Mouse (Mus musculus) neural tube, embryonic 15.5 days (tissue): Measurements from ENCODE around the gene Klc1. TPM values are rescaled to one million over a fixed set of nuclear protein-coding genes. Genes with fewer than 3 reads are reported as not detected.
A peak's percentile ranks its signal among the peaks of the same experiment; 100 is the strongest.
"Not testable (repeated sequence)": the region's sequence is repeated elsewhere in the genome, so short reads cannot be mapped to it uniquely, and the experiment has no call there.

Source experiments
- ATAC-seq: fragments of 200-750 bp; cut with Nextera tagmentation; 2 replicates; pipeline ENCODE4 v1.8.0; 2017; ENCODE audit warnings: mild to moderate bottlenecking, moderate TSS enrichment, moderate library complexity; ENCODE audit not compliant: low FRiP score
- H3K27ac ChIP-seq: fragments of 300-500 bp; sonication (generic); replicated peaks from 2 replicates; pipeline ENCODE4 v1.5.1; 2015; ENCODE audit warnings: mild to moderate bottlenecking, inconsistent platforms
- H3K27me3 ChIP-seq: fragments of 300-500 bp; sonication (generic); replicated peaks from 2 replicates; pipeline ENCODE4 v1.6.1; 2015; ENCODE audit warnings: inconsistent platforms
- H3K36me3 ChIP-seq: fragments of 300-500 bp; sonication (generic); 2 replicates; pipeline ENCODE4 v1.6.1; 2015; ENCODE audit warnings: inconsistent platforms
- H3K4me1 ChIP-seq: fragments of 300-500 bp; sonication (generic); 2 replicates; pipeline ENCODE4 v1.6.1; 2015; ENCODE audit warnings: inconsistent platforms
- H3K4me2 ChIP-seq: fragments of 300-500 bp; sonication (generic); 2 replicates; pipeline ENCODE4 v1.6.1; 2015; ENCODE audit warnings: inconsistent platforms, mild to moderate bottlenecking, moderate library complexity
- H3K4me3 ChIP-seq: fragments of 300-500 bp; sonication (generic); replicated peaks from 2 replicates; pipeline ENCODE4 v1.5.1; 2015; ENCODE audit warnings: mild to moderate bottlenecking, inconsistent platforms
- H3K9ac ChIP-seq: fragments of 300-500 bp; sonication (generic); replicated peaks from 2 replicates; pipeline ENCODE4 v1.6.1; 2015; ENCODE audit warnings: mild to moderate bottlenecking, inconsistent platforms
- H3K9me3 ChIP-seq: fragments of 300-500 bp; sonication (generic); replicated peaks from 2 replicates; pipeline ENCODE4 v1.6.1; 2016; ENCODE audit warnings: inconsistent platforms
- WGBS: fragments of 180-500 bp; shearing (Covaris S2); methylation state at CpG from one replicate; pipeline ENCODE4 v1.1.7; 2015; ENCODE audit warnings: mixed read lengths; 5-methylcytosine and 5-hydroxymethylcytosine counted together
- polyA plus RNA-seq: library from polyadenylated mRNA; unstranded; fragments of >200 nt; fragmentation: Nextera tagmentation; extraction: Ambion mirVana; gene quantifications from 2 replicates; pipeline ENCODE4 v1.2.1, GENCODE M21; 2015

Klc1 gene
- 504 and 568 TPM in 2 replicates for polyA plus RNA-seq

DNA sequence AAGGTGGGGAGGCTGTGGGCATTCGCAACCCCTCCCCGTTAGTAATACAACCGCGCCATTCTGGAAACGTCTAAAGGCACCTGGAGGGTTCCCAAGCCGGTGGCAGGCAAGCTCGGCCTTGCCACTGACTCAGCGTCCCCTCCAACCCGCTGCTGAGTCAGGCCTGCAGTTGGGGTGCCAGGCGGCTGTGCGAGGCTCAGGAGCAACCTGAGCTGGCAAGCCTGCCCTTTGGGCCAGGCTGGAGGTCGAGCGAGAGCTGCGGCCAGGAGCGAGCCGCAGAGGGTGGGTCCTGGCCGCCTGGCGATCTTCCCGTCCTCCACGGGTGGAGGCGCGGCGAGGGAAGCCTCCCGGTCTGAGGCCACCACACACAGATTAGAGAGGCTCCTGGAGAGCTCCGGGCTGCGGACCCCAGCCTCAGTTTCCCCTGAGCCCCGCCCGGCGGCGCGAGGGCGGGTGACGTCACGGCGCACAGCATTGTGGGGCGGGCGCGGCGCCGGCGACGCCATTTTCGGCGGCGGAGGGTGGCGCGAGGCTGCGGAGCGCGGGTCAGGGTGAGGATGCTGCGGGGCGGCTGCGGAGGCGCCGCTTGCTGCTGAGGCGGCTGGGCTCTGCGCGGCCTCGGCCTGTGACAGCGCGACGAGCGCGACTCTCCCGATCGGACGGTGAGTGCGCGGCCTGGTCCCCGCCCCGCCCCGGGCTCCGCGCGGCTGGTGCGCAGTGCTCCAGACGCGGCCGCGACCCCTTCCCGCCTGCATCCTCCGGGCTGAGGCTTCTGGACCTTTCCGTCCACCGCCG lies at the start of gene Klc1:
TSS of gene Klc1 (plus strand) at position 469 of the 795 bp plus-strand sequence.
- peak; percentile 92 for ATAC-seq
- no peaks in the 10 kb centered on the region for H3K27me3 ChIP-seq
- H3K4me2 ChIP-seq: peak within 1 kb of the TSS; percentile 81
- H3K9me3 ChIP-seq: no peaks in the 10 kb centered on the region
- under 1% methylated on average over 82 of the region's 85 CpGs for WGBS
- peak within 1 kb of the TSS; percentile 90 for H3K27ac ChIP-seq
- H3K36me3 ChIP-seq: no peaks in the 10 kb centered on the region
- peaks cover 48% of the 10 kb centered on the region for H3K4me1 ChIP-seq
- H3K9ac ChIP-seq: peak within 1 kb of the TSS; percentile 81
- H3K4me3 ChIP-seq: peak within 1 kb of the TSS; percentile 90

DNA sequence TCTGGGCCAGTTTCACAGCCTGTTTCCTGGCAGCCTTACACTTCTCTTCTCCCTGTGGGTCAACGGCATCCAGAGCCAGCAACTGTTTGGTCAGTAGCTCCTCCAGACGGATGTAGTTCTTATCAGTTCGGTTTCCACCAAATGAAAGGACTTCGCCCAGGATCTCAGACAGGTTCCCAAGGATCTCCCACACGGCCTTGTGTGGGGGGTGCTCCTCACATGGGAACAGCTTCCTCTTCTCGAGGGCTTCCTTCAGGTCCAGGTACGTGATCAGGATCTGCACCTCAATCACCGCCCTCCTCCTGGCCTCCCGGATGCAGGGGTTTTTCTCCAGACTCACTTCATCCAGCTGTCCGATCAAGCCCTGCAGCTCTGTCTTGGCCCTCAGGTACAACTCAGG lies 48.6 kb upstream of the Klc1 start:
- Histone ChIP-seq H3K4me3 (no peak overlapping the region), H3K36me3 (peaks cover 33% of the 10 kb centered on the region), H3K27me3 (no peaks in the 10 kb centered on the region), H3K27ac (no peak overlapping the region), H3K4me2 (no peak overlapping the region), H3K9ac (no peak overlapping the region), H3K4me1 (peaks cover 29% of the 10 kb centered on the region), H3K9me3 (no peaks in the 10 kb centered on the region)
- WGBS: 95% methylated on average over 10 of the region's 10 CpGs
- no peak for ATAC-seq

DNA sequence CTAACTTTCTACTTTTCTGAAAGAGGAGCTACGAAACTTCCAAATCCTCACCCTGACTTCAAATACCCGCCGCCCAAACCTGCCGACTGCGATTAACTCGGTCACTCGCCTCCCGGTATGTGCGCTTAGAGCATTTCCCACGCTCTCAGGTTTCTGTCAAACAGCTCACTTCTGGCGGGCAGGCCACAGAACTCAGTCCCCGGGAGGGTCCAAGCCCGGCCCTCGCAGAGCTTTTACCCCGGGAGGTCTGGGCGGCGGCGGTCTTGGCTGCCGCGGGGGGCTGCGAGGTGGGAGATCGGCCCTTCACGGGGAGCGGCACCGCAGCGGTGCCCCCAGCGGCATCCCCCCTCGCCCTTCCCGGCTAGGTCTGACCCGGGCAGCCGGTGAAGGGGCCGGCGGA lies 46.2 kb upstream of the Klc1 start:
- no peaks in the 10 kb centered on the region for H3K27me3 ChIP-seq
- H3K4me1 ChIP-seq: peaks cover 27% of the 10 kb centered on the region
- H3K9ac ChIP-seq: peak overlapping the region; percentile 92
- 1% methylated on average over 32 of the region's 33 CpGs for WGBS
- peak; percentile 18 for ATAC-seq
- H3K36me3 ChIP-seq: peaks cover 34% of the 10 kb centered on the region
- H3K27ac ChIP-seq: peak overlapping the region; percentile 88
- H3K4me2 ChIP-seq: peak overlapping the region; percentile 80
- H3K4me3 ChIP-seq: peak overlapping the region; percentile 91
- no peaks in the 10 kb centered on the region for H3K9me3 ChIP-seq

DNA sequence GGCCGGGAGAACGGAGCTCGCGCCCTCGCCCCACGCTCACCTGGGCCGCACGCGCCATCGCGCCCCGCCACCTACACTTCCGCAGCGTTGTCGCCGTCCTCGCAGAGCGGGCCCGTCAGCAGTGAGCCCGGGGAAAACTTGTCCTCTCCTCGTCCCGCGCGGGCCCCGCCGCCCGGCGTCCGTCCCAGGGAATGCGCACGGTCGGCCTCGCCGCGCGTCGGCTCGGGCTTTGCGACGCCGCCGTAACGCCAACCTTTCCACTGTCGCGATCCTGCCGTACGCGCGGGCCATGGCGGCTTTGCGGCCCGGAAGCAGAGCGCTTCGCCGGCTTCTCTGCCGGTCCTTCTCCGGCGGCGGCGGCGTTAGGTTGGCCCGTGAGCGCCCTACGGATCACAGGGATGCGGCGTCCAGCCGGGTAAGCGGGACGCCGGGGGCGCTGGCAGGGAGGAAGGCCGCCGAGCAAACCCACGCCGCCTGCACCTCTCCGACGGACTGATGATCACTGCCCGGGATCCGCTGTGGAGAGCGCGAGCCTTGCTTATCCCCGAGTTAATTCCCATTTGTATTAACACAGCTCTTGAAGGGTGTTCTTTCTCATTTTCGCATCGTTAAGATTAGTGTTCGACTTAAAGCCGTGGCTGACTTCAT lies 45.5 kb upstream of the Klc1 start, which contains the start of the genes Bag5 and Apopt1:
TSS of gene Bag5 (minus strand) at position 254 of the 648 bp plus-strand sequence.
TSS of gene Apopt1 (plus strand) at position 258 of the 648 bp plus-strand sequence.
- Histone ChIP-seq H3K4me3 (peak within 1 kb of the TSS; percentile 91), H3K4me1 (peaks cover 27% of the 10 kb centered on the region), H3K9ac (peak within 1 kb of the TSS; percentile 92), H3K27me3 (no peaks in the 10 kb centered on the region), H3K36me3 (peaks cover 30% of the 10 kb centered on the region), H3K9me3 (no peaks in the 10 kb centered on the region), H3K4me2 (peak within 1 kb of the TSS; percentile 80), H3K27ac (peak within 1 kb of the TSS; percentile 88)
- WGBS: under 1% methylated on average over 83 of the region's 86 CpGs
- ATAC-seq: peak; percentile 96

DNA sequence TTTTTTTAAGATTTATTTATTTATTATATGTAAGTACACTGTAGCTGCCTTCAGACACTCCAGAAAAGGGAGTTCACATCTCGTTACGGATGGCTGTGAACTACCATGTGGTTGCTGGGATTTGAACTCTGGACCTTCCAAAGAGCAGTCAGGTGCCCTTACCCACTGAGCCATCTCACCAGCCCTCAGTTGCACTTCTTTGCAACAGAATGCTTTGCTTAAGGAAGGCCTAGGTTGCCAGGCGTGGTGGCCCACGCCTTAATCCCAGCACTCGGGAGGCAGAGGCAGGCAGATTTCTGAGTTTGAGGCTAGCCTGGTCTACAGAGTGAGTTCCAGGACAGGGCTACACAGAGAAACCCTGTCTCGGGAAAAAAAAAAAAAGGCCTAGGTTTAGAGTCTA lies 44.8 kb upstream of the Klc1 start:
- H3K27me3 ChIP-seq, H3K9me3 ChIP-seq, H3K27ac ChIP-seq, ATAC-seq: not testable (repeated sequence)
- Histone ChIP-seq H3K4me2 (peak overlapping the region; percentile 80), H3K4me1 (peaks cover 32% of the 10 kb centered on the region), H3K4me3 (peak overlapping the region; percentile 91), H3K36me3 (peaks cover 25% of the 10 kb centered on the region), H3K9ac (peak overlapping the region; percentile 92; the same call in 1 of the 2 replicates)
- WGBS: 80% methylated on average over 6 of the region's 6 CpGs

DNA sequence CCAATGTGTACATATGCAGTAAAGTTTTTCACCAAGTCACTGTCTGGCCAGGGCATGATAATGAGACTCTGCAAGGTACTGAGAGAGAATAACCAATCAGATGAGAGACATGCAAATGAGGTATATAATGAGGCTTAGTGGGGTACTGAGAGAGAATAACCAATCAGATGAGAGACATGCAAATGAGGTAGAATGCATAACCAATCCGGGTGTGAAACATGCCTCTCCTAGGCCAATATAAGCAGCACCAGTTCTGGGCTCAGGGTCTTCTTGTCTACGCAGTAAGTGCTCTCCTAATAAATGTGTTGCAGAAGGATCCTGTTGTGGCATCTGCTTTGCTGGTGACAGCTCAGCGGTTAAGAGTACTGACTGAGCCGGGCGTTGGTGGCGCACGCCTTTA lies 42.1 kb upstream of the Klc1 start:
- no peak overlapping the region for H3K4me2 ChIP-seq
- no peaks in the 10 kb centered on the region for H3K27me3 ChIP-seq
- no peak overlapping the region for H3K27ac ChIP-seq
- H3K9me3 ChIP-seq: no peaks in the 10 kb centered on the region
- H3K9ac ChIP-seq: no peak overlapping the region
- H3K36me3 ChIP-seq: 0 out of 2 replicates have a peak, but pooled peaks cover 4% of the 10 kb centered on the region
- no peak overlapping the region for H3K4me3 ChIP-seq
- H3K4me1 ChIP-seq: peaks cover 30% of the 10 kb centered on the region
- 98% methylated on average over 7 of the region's 7 CpGs for WGBS
- no peak for ATAC-seq

- ATAC-seq: no peak; the same call in 1 of the 2 replicates
- H3K36me3 ChIP-seq: peaks cover 4% of the 10 kb centered on the region
- H3K4me2 ChIP-seq: no peak overlapping the region
- WGBS: 40% methylated on average over 8 of the region's 8 CpGs
- H3K9me3 ChIP-seq: no peaks in the 10 kb centered on the region
- H3K4me3 ChIP-seq: no peak overlapping the region
- H3K27me3 ChIP-seq: no peaks in the 10 kb centered on the region
- peaks cover 20% of the 10 kb centered on the region for H3K4me1 ChIP-seq
- no peak overlapping the region for H3K9ac ChIP-seq
- peak overlapping the region; percentile 29 for H3K27ac ChIP-seq
Measured at GRCm38 (mm10) chr12:111718656-111719055, 40.0 kb upstream of the Klc1 start.

GRCm38 (mm10) chr12:111720222-111720621 lies 38.4 kb upstream of the Klc1 start:
- Histone ChIP-seq H3K4me3 (no peak overlapping the region), H3K9me3 (no peaks in the 10 kb centered on the region), H3K4me1 (peaks cover 5% of the 10 kb centered on the region; the same call in 1 of the 2 replicates), H3K9ac (no peak overlapping the region), H3K27ac (no peak overlapping the region), H3K36me3 (peaks cover 10% of the 10 kb centered on the region), H3K4me2 (no peak overlapping the region), H3K27me3 (no peaks in the 10 kb centered on the region)
- 92% methylated on average over 4 of the region's 4 CpGs for WGBS
- no peak for ATAC-seq

DNA sequence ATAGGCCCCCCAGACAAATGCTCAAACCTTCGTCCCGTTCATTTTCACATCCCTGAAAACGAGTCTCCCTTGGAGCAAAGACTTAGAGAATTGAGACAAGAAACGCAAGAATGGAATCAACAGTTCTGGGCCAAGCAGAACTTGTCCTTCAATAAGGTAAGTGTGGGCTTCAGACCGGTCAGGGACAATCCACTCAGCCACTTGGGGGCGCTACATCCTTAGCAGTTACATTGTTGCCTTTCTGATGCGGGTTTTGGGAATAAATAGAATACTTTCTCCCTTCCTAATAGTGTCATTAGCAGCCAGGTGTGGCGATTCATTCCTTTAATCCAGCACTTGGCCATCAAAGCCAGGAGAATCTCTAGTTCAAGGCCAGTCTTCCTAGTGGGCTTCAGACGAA lies 36.0 kb upstream of the Klc1 start:
- 75% methylated on average over 9 of the region's 9 CpGs for WGBS
- peaks cover 23% of the 10 kb centered on the region for H3K36me3 ChIP-seq
- no peak for ATAC-seq
- no peak overlapping the region for H3K4me3 ChIP-seq
- no peaks in the 10 kb centered on the region for H3K9me3 ChIP-seq
- H3K9ac ChIP-seq: no peak overlapping the region
- peaks cover 5% of the 10 kb centered on the region; the same call in 1 of the 2 replicates for H3K4me1 ChIP-seq
- H3K4me2 ChIP-seq: no peak overlapping the region
- no peak overlapping the region for H3K27ac ChIP-seq
- H3K27me3 ChIP-seq: no peaks in the 10 kb centered on the region

- Histone ChIP-seq H3K4me1 (no peaks in the 10 kb centered on the region), H3K36me3 (peaks cover 29% of the 10 kb centered on the region), H3K4me3 (no peak overlapping the region), H3K27ac (peak overlapping the region; percentile 18; the same call in 1 of the 2 replicates), H3K9ac (no peak overlapping the region), H3K27me3 (no peaks in the 10 kb centered on the region), H3K4me2 (no peak overlapping the region), H3K9me3 (no peaks in the 10 kb centered on the region)
- ATAC-seq: no peak
- 64% methylated on average over 6 of the region's 6 CpGs for WGBS
Measured at GRCm38 (mm10) chr12:111724638-111725337, 33.9 kb upstream of the Klc1 start.

GRCm38 (mm10) chr12:111725338-111726121 lies 33.1 kb upstream of the Klc1 start:
- Histone ChIP-seq H3K4me2 (no peak overlapping the region), H3K9me3 (no peaks in the 10 kb centered on the region), H3K36me3 (peaks cover 31% of the 10 kb centered on the region), H3K9ac (no peak overlapping the region), H3K4me1 (no peaks in the 10 kb centered on the region), H3K27ac (peak overlapping the region; percentile 18), H3K4me3 (no peak overlapping the region), H3K27me3 (no peaks in the 10 kb centered on the region)
- 73% methylated on average over 12 of the region's 12 CpGs for WGBS
- ATAC-seq: no peak
